Mouse (Mus musculus) lung, postnatal 0 days (tissue): ENCODE data around the gene Umad1.

ENCODE experiments used
- CTCF ChIP-seq: IDR thresholded peaks from 2 replicates; pipeline ENCODE4 v1.5.1; 2016; ENCODE audit warnings: antibody characterized with exemption, mild to moderate bottlenecking
- EP300 ChIP-seq: IDR thresholded peaks from 2 replicates; pipeline ENCODE4 v1.6.1; 2016; ENCODE audit warnings: antibody characterized with exemption, mild to moderate bottlenecking, control low read depth

DNA sequence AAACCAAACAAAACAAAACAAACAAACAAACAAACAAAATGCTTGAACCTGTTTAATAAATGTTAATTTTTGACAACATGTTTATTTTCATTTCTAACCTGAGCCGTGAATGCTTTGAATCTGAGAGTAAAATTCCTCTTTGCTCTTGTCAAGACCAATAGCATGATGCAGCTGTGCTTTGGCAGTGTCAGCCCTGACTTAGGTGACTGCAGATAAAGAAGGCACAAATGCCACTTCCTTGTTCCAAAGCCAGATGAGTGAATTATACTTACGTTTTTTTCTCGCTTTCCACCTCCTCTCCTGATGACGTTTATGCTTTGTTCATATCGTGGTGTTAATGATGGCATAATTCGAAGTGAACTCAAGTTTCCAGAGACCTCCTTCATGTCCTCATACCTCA, 131.2 kb downstream of the Umad1 start:
- no peak for TF ChIP-seq CTCF
- TF ChIP-seq EP300: no peak
